Mouse (Mus musculus): ENCODE measurements at regions not wholly inside any gene's neighbourhood (a gene's known extent, or its start where the extent isn't known, plus 50 kb on each side); places are given as distances from the start of the nearest gene placed in this dataset.

Small RNA genes in the stretch of these regions (microRNA-seq; reads per million reads assigned to microRNA genes)
- 0 reads per million in 2 experiments for gene Gm44361
